In genomic region chr5:4877131-4877631, GRCm38 (mm10) we compare ENCODE assay signal across 15 mouse cellular contexts.
DNase-seq lines count a peak whose midpoint lies in the region; ATAC-seq lines count a peak whose summit lies in the region.
"Had no signal": no experiment of that assay in that cellular context is flagged by ENCODE, and none has a peak within 500 bp of the region (broad histone marks: within the 10 kb centered on the region; RNA-seq: fewer than 3 reads in every experiment).

No protein-coding gene starts in this region.

- H3K27ac ChIP-seq in forebrain, embryonic 14.5 days (ENCODE audit: low read depth, low read length), result peak overlapping the region; percentile 67
- H3K27ac ChIP-seq in limb, embryonic 11.5 days (replicated peaks; ENCODE audit: low read depth, low read length), result no peak overlapping the region
- H3K27ac ChIP-seq in intestine, embryonic 16.5 days (ENCODE audit: low read length), result no peak overlapping the region
- H3K27ac ChIP-seq: embryonic facial prominence, embryonic 13.5 days; kidney, embryonic 15.5 days; liver, embryonic 12.5 days; macrophage; neural tube, embryonic 12.5 days had no signal

- H3K4me3 ChIP-seq in forebrain, embryonic 14.5 days (ENCODE audit: low read depth, low read length), result no peak overlapping the region
- H3K4me3 ChIP-seq in limb, embryonic 11.5 days (ENCODE audit: low read depth, low read length), result no peak overlapping the region
- H3K4me3 ChIP-seq in intestine, embryonic 16.5 days (ENCODE audit: low read length), result no peak overlapping the region
- H3K4me3 ChIP-seq: embryonic facial prominence, embryonic 13.5 days; kidney, embryonic 15.5 days; liver, embryonic 12.5 days; neural tube, embryonic 12.5 days had no signal

- H3K9ac ChIP-seq in forebrain, embryonic 14.5 days (ENCODE audit: low read length), result no peak overlapping the region
- no peak overlapping the region for H3K9ac ChIP-seq in limb, embryonic 11.5 days (ENCODE audit: low read length)
- no peak overlapping the region for H3K9ac ChIP-seq in intestine, embryonic 16.5 days (ENCODE audit: low read depth, low read length)
- H3K9ac ChIP-seq: embryonic facial prominence, embryonic 13.5 days; kidney, embryonic 15.5 days; liver, embryonic 12.5 days; neural tube, embryonic 12.5 days had no signal

- peak; percentile 79 for DNase-seq in heart, adult 11 months
- no peak for DNase-seq in heart, postnatal 14 days
- peak; percentile 81 for DNase-seq in forebrain, embryonic 14.5 days (ENCODE audit: low spot score)
- DNase-seq in limb, embryonic 11.5 days (ENCODE audit: low spot score), result peak; percentile 47
- no peak for DNase-seq in frontal cortex, adult 2 months (ENCODE audit: extremely low spot score in 1 of 2, low spot score in 1 of 2)
- DNase-seq in frontal cortex, postnatal 36 days (ENCODE audit: low spot score in 2 of 2), result no peak
- no peak for DNase-seq in B cell, adult 2 months
- DNase-seq: gastrocnemius, postnatal 25 days; layer of hippocampus, postnatal 36 days had no signal

- H3K27me3 ChIP-seq in forebrain, embryonic 14.5 days (replicated peaks; ENCODE audit: control insufficient read depth, insufficient read depth, low read length), result no peaks in the 10 kb centered on the region
- no peaks in the 10 kb centered on the region for H3K27me3 ChIP-seq in limb, embryonic 11.5 days (ENCODE audit: control insufficient read depth, insufficient read depth, low read length)
- H3K27me3 ChIP-seq in intestine, embryonic 16.5 days (replicated peaks; ENCODE audit: control insufficient read depth, insufficient read depth, low read length), result no peaks in the 10 kb centered on the region
- H3K27me3 ChIP-seq: embryonic facial prominence, embryonic 13.5 days; kidney, embryonic 15.5 days; liver, embryonic 12.5 days; neural tube, embryonic 12.5 days had no signal

- no peaks in the 10 kb centered on the region for H3K9me3 ChIP-seq in forebrain, embryonic 14.5 days (replicated peaks; ENCODE audit: control insufficient read depth, low read length)
- H3K9me3 ChIP-seq in limb, embryonic 11.5 days (ENCODE audit: control insufficient read depth, low read length), result no peaks in the 10 kb centered on the region
- H3K9me3 ChIP-seq in intestine, embryonic 16.5 days (ENCODE audit: control insufficient read depth, low read length), result no peaks in the 10 kb centered on the region
- H3K9me3 ChIP-seq: embryonic facial prominence, embryonic 13.5 days; kidney, embryonic 15.5 days; liver, embryonic 12.5 days; neural tube, embryonic 12.5 days had no signal

- peak; percentile 77 for ATAC-seq in forebrain, embryonic 14.5 days
- no peak for ATAC-seq in limb, embryonic 11.5 days (ENCODE audit: insufficient number of reproducible peaks, low FRiP score, low TSS enrichment, low read depth)
- ATAC-seq in intestine, embryonic 16.5 days, result no peak
- ATAC-seq: liver, embryonic 12.5 days had no signal

- under 1% methylated on average over 5 of the region's 5 CpGs for WGBS in forebrain, embryonic 14.5 days
- 24% methylated on average over 5 of the region's 5 CpGs for WGBS in limb, embryonic 11.5 days
- 65% methylated on average over 5 of the region's 5 CpGs for WGBS in intestine, embryonic 16.5 days

- H3K36me3 ChIP-seq in forebrain, embryonic 14.5 days (ENCODE audit: control insufficient read depth, insufficient read depth, low read length), result no peaks in the 10 kb centered on the region
- H3K36me3 ChIP-seq in limb, embryonic 11.5 days (ENCODE audit: control insufficient read depth, insufficient read depth, low read length), result no peaks in the 10 kb centered on the region
- no peaks in the 10 kb centered on the region for H3K36me3 ChIP-seq in intestine, embryonic 16.5 days (ENCODE audit: control insufficient read depth, insufficient read depth, low read length)
- H3K36me3 ChIP-seq: kidney, embryonic 15.5 days; liver, embryonic 12.5 days; neural tube, embryonic 12.5 days had no signal

- H3K4me1 ChIP-seq in forebrain, embryonic 14.5 days (ENCODE audit: control insufficient read depth, insufficient read depth, low read length), result peaks cover 28% of the 10 kb centered on the region
- H3K4me1 ChIP-seq in limb, embryonic 11.5 days (ENCODE audit: control insufficient read depth, insufficient read depth, low read length), result peaks cover 6% of the 10 kb centered on the region; the same call in 1 of the 2 replicates
- H3K4me1 ChIP-seq in intestine, embryonic 16.5 days (ENCODE audit: control insufficient read depth, insufficient read depth, low read length), result no peaks in the 10 kb centered on the region
- H3K4me1 ChIP-seq: liver, embryonic 12.5 days had no signal

- H3K4me2 ChIP-seq in forebrain, embryonic 14.5 days (ENCODE audit: low read length), result peak overlapping the region; percentile 14; the same call in 1 of the 2 replicates
- no peak overlapping the region for H3K4me2 ChIP-seq in limb, embryonic 11.5 days (ENCODE audit: low read depth, severe bottlenecking)
- no peak overlapping the region for H3K4me2 ChIP-seq in intestine, embryonic 16.5 days (ENCODE audit: low read depth, low read length)
- H3K4me2 ChIP-seq: embryonic facial prominence, embryonic 13.5 days; liver, embryonic 12.5 days; neural tube, embryonic 12.5 days had no signal

- intact Hi-C loops in heart, postnatal 14 days (cut with DNase I), result no loop called here

Comparison
In these comparisons a context has a peak if more than half of its experiments do, and no peak if none do; other contexts are left out.
1. DNase-seq: peak in heart, adult 11 months (single experiment), forebrain, embryonic 14.5 days (single experiment) and limb, embryonic 11.5 days (single experiment); none in heart, postnatal 14 days (0 of 2), frontal cortex, adult 2 months (0 of 2), frontal cortex, postnatal 36 days (0 of 2) and B cell, adult 2 months (0 of 2).